Mouse (Mus musculus) small intestine, adult 2 months (tissue): ENCODE results near the gene Gm49318.

Experiments used
- CTCF ChIP-seq: fragments of 200-500 bp; IDR thresholded peaks from 2 replicates; pipeline ENCODE4 v1.5.1; 2012; ENCODE audit warnings: low read depth, mild to moderate bottlenecking, control low read depth, inconsistent platforms, low read length, moderate library complexity, mixed read lengths; ENCODE audit not compliant: insufficient replicate concordance, insufficient read length; ENCODE audit errors: extremely low read depth
- POLR2A ChIP-seq: fragments of 200-500 bp; IDR thresholded peaks from 2 replicates; pipeline ENCODE4 v1.6.1; 2012; ENCODE audit warnings: low read depth, mild to moderate bottlenecking, control low read depth, inconsistent platforms, low read length, moderate library complexity

GRCm38 (mm10) chr9:22061339-22061738 is 9.7 kb downstream of the Gm49318 start:
- TF ChIP-seq POLR2A (no peak), CTCF (no peak)
